Mouse (Mus musculus): ENCODE measurements at regions not wholly inside any gene's neighbourhood (a gene's known extent, or its start where the extent isn't known, plus 50 kb on each side); places are given as distances from the start of the nearest gene placed in this dataset.

- ATAC-seq (ENCODE audit: low FRiP score, low read depth): no peak
- Histone ChIP-seq H3K36me3 (no peaks in the 10 kb centered on the region), H3K27me3 (no peaks in the 10 kb centered on the region), H3K4me3 (no peak overlapping the region), H3K9me3 (no peaks in the 10 kb centered on the region), H3K4me1 (no peaks in the 10 kb centered on the region), H3K9ac (replicated peaks) (no peak overlapping the region), H3K4me2 (replicated peaks) (no peak overlapping the region), H3K27ac (replicated peaks) (no peak overlapping the region)
- 79% methylated on average over 3 of the region's 3 CpGs for WGBS
Observed at GRCm38 (mm10) chr6:18651319-18651718, 136.7 kb upstream of the Cttnbp2 start.

GRCm38 (mm10) chr6:18652006-18652601 lies 137.5 kb upstream of the Cttnbp2 start:
- Histone ChIP-seq H3K27me3 (no peaks in the 10 kb centered on the region), H3K27ac (replicated peaks) (no peak overlapping the region), H3K4me2 (replicated peaks) (no peak overlapping the region), H3K9ac (replicated peaks) (no peak overlapping the region), H3K4me1 (0 out of 2 replicates have a peak, but pooled peaks cover 4% of the 10 kb centered on the region), H3K9me3 (no peaks in the 10 kb centered on the region), H3K36me3 (no peaks in the 10 kb centered on the region), H3K4me3 (no peak overlapping the region)
- WGBS: 71% methylated on average over 12 of the region's 12 CpGs
- no peak for ATAC-seq (ENCODE audit: low FRiP score, low read depth)

GRCm38 (mm10) chr6:18654275-18654674 lies 139.6 kb upstream of the Cttnbp2 start:
- H3K4me1 ChIP-seq: 0 out of 2 replicates have a peak, but pooled peaks cover 6% of the 10 kb centered on the region
- no peak overlapping the region for H3K27ac ChIP-seq (replicated peaks)
- no peak overlapping the region for H3K4me2 ChIP-seq (replicated peaks)
- no peak overlapping the region for H3K4me3 ChIP-seq
- H3K9me3 ChIP-seq: no peaks in the 10 kb centered on the region
- H3K27me3 ChIP-seq: no peaks in the 10 kb centered on the region
- no peaks in the 10 kb centered on the region for H3K36me3 ChIP-seq
- no peak for ATAC-seq (ENCODE audit: low FRiP score, low read depth)
- no peak overlapping the region for H3K9ac ChIP-seq (replicated peaks)
- WGBS: 36% methylated on average over 6 of the region's 6 CpGs

GRCm38 (mm10) chr6:18656202-18656601 lies 141.6 kb upstream of the Cttnbp2 start:
- H3K27me3 ChIP-seq: no peaks in the 10 kb centered on the region
- ATAC-seq (ENCODE audit: low FRiP score, low read depth): peak; percentile 44; the same call in 1 of the 2 replicates
- H3K4me2 ChIP-seq (replicated peaks): no peak overlapping the region
- H3K36me3 ChIP-seq: no peaks in the 10 kb centered on the region
- H3K27ac ChIP-seq (replicated peaks): 0 out of 2 replicates have a peak overlapping the region, but pooled peaks have one; percentile 20
- 0 out of 2 replicates have a peak, but pooled peaks cover 6% of the 10 kb centered on the region for H3K4me1 ChIP-seq
- no peak overlapping the region for H3K4me3 ChIP-seq
- H3K9me3 ChIP-seq: no peaks in the 10 kb centered on the region
- 67% methylated on average over 4 of the region's 4 CpGs for WGBS
- H3K9ac ChIP-seq (replicated peaks): no peak overlapping the region

GRCm38 (mm10) chr6:18656772-18657401 lies 142.2 kb upstream of the Cttnbp2 start:
- Histone ChIP-seq H3K4me3 (no peak overlapping the region), H3K4me2 (replicated peaks) (no peak overlapping the region), H3K36me3 (no peaks in the 10 kb centered on the region), H3K9ac (replicated peaks) (no peak overlapping the region), H3K9me3 (no peaks in the 10 kb centered on the region), H3K27me3 (no peaks in the 10 kb centered on the region), H3K4me1 (0 out of 2 replicates have a peak, but pooled peaks cover 6% of the 10 kb centered on the region), H3K27ac (replicated peaks) (peak overlapping the region; percentile 20; the same call in 1 of the 2 replicates)
- WGBS: 73% methylated on average over 7 of the region's 7 CpGs
- ATAC-seq (ENCODE audit: low FRiP score, low read depth): peak; percentile 63

GRCm38 (mm10) chr6:18664687-18665086 lies 150.0 kb upstream of the Cttnbp2 start:
- Histone ChIP-seq H3K4me3 (no peak overlapping the region), H3K9ac (replicated peaks) (no peak overlapping the region), H3K4me1 (no peaks in the 10 kb centered on the region), H3K9me3 (no peaks in the 10 kb centered on the region), H3K4me2 (replicated peaks) (no peak overlapping the region), H3K36me3 (no peaks in the 10 kb centered on the region), H3K27ac (replicated peaks) (no peak overlapping the region), H3K27me3 (no peaks in the 10 kb centered on the region)
- WGBS: 92% methylated on average over 4 of the region's 4 CpGs
- ATAC-seq (ENCODE audit: low FRiP score, low read depth): no peak

- no peaks in the 10 kb centered on the region for H3K4me1 ChIP-seq
- H3K36me3 ChIP-seq: no peaks in the 10 kb centered on the region
- WGBS: 76% methylated on average over 4 of the region's 4 CpGs
- no peak overlapping the region for H3K27ac ChIP-seq (replicated peaks)
- H3K9me3 ChIP-seq: no peaks in the 10 kb centered on the region
- no peak overlapping the region for H3K4me2 ChIP-seq (replicated peaks)
- no peak overlapping the region for H3K9ac ChIP-seq (replicated peaks)
- no peak overlapping the region for H3K4me3 ChIP-seq
- no peaks in the 10 kb centered on the region for H3K27me3 ChIP-seq
- no peak for ATAC-seq (ENCODE audit: low FRiP score, low read depth)
Observed at GRCm38 (mm10) chr6:18665992-18666391, 151.3 kb upstream of the Cttnbp2 start.

GRCm38 (mm10) chr6:18666543-18666942 lies 151.9 kb upstream of the Cttnbp2 start:
- H3K27me3 ChIP-seq: no peaks in the 10 kb centered on the region
- WGBS: 67% methylated on average over 4 of the region's 4 CpGs
- ATAC-seq (ENCODE audit: low FRiP score, low read depth): no peak
- no peaks in the 10 kb centered on the region for H3K36me3 ChIP-seq
- no peak overlapping the region for H3K4me3 ChIP-seq
- H3K9ac ChIP-seq (replicated peaks): no peak overlapping the region
- H3K27ac ChIP-seq (replicated peaks): no peak overlapping the region
- no peaks in the 10 kb centered on the region for H3K9me3 ChIP-seq
- H3K4me2 ChIP-seq (replicated peaks): no peak overlapping the region
- H3K4me1 ChIP-seq: no peaks in the 10 kb centered on the region

GRCm38 (mm10) chr6:18670677-18671076 lies 156.0 kb upstream of the Cttnbp2 start:
- no peak overlapping the region for H3K4me3 ChIP-seq
- no peaks in the 10 kb centered on the region for H3K27me3 ChIP-seq
- no peak for ATAC-seq (ENCODE audit: low FRiP score, low read depth)
- WGBS: 90% methylated on average over 1 of the region's 1 CpGs
- no peaks in the 10 kb centered on the region for H3K36me3 ChIP-seq
- no peak overlapping the region for H3K9ac ChIP-seq (replicated peaks)
- H3K4me1 ChIP-seq: no peaks in the 10 kb centered on the region
- no peaks in the 10 kb centered on the region for H3K9me3 ChIP-seq
- H3K27ac ChIP-seq (replicated peaks): no peak overlapping the region
- no peak overlapping the region for H3K4me2 ChIP-seq (replicated peaks)

- H3K4me1 ChIP-seq: no peaks in the 10 kb centered on the region
- ATAC-seq (ENCODE audit: low FRiP score, low read depth): no peak
- H3K4me2 ChIP-seq (replicated peaks): no peak overlapping the region
- H3K4me3 ChIP-seq: no peak overlapping the region
- H3K9ac ChIP-seq (replicated peaks): no peak overlapping the region
- H3K36me3 ChIP-seq: no peaks in the 10 kb centered on the region
- 73% methylated on average over 5 of the region's 5 CpGs for WGBS
- H3K9me3 ChIP-seq: no peaks in the 10 kb centered on the region
- H3K27ac ChIP-seq (replicated peaks): no peak overlapping the region
- H3K27me3 ChIP-seq: no peaks in the 10 kb centered on the region
Observed at GRCm38 (mm10) chr6:18674584-18675250, 160.1 kb upstream of the Cttnbp2 start.

- no peak overlapping the region for H3K4me2 ChIP-seq (replicated peaks)
- no peaks in the 10 kb centered on the region for H3K4me1 ChIP-seq
- no peaks in the 10 kb centered on the region for H3K9me3 ChIP-seq
- WGBS: 89% methylated on average over 4 of the region's 4 CpGs
- H3K9ac ChIP-seq (replicated peaks): no peak overlapping the region
- H3K27ac ChIP-seq (replicated peaks): no peak overlapping the region
- no peak for ATAC-seq (ENCODE audit: low FRiP score, low read depth)
- no peaks in the 10 kb centered on the region for H3K36me3 ChIP-seq
- no peaks in the 10 kb centered on the region for H3K27me3 ChIP-seq
- no peak overlapping the region for H3K4me3 ChIP-seq
Observed at GRCm38 (mm10) chr6:18677131-18677530, 162.5 kb upstream of the Cttnbp2 start.

GRCm38 (mm10) chr6:18680712-18681111 lies 166.1 kb upstream of the Cttnbp2 start:
- no peak overlapping the region for H3K4me2 ChIP-seq (replicated peaks)
- no peak for ATAC-seq (ENCODE audit: low FRiP score, low read depth)
- H3K9me3 ChIP-seq: no peaks in the 10 kb centered on the region
- H3K36me3 ChIP-seq: no peaks in the 10 kb centered on the region
- H3K27me3 ChIP-seq: no peaks in the 10 kb centered on the region
- H3K4me3 ChIP-seq: no peak overlapping the region
- H3K4me1 ChIP-seq: no peaks in the 10 kb centered on the region
- no peak overlapping the region for H3K27ac ChIP-seq (replicated peaks)
- no peak overlapping the region for H3K9ac ChIP-seq (replicated peaks)
